Mouse (Mus musculus) cerebellum, adult 2 months (tissue): Measurements from ENCODE around the gene Pex26.

ENCODE experiments used
- CTCF ChIP-seq: fragments of 200-500 bp; IDR thresholded peaks from 2 replicates; pipeline ENCODE4 v1.5.1; 2011; ENCODE audit warnings: low read depth, mild to moderate bottlenecking, control low read depth, low read length, moderate library complexity, borderline replicate concordance; ENCODE audit not compliant: insufficient read depth
- POLR2A ChIP-seq: fragments of 200-500 bp; IDR thresholded peaks from 2 replicates; pipeline ENCODE4 v1.6.1; 2011; ENCODE audit warnings: low read length, control low read depth, borderline replicate concordance; ENCODE audit not compliant: insufficient read depth

GRCm38 (mm10) chr6:121191261-121192009 is 8.0 kb downstream of the Pex26 start:
- TF ChIP-seq CTCF = no peak
- no peak for TF ChIP-seq POLR2A
